Mouse (Mus musculus): Measurements from ENCODE around the gene Kdm7a. TPM values are rescaled to one million over a fixed set of nuclear protein-coding genes. Genes with fewer than 3 reads are reported as not detected.

Gene Kdm7a
- polyA plus RNA-seq, 1 experiment = 3.7 TPM

- Histone ChIP-seq H3K4me3 (ENCODE audit: control insufficient read depth, insufficient read depth, low read length) (no peak overlapping the region), H3K27ac (ENCODE audit: control insufficient read depth, insufficient read depth, low read length) (no peak overlapping the region), H3K4me1 (replicated peaks; ENCODE audit: control insufficient read depth, insufficient read depth, low read length) (no peaks in the 10 kb centered on the region), H3K27me3 (ENCODE audit: control insufficient read depth, insufficient read depth, low read length) (no peaks in the 10 kb centered on the region), H3K36me3 (ENCODE audit: control insufficient read depth, insufficient read depth, low read length) (no peaks in the 10 kb centered on the region)
- TF ChIP-seq CTCF (IDR thresholded peaks at IDR 0.05; ENCODE audit: borderline replicate concordance, control insufficient read depth, extremely low read depth, insufficient read depth, low read length, poor library complexity) (no peak), POLR2A (IDR thresholded peaks at IDR 0.05; ENCODE audit: control insufficient read depth, extremely low read depth, insufficient read depth, low read length, poor library complexity) (no peak)
- 90% methylated on average over 5 of the region's 5 CpGs for WGBS
- no peak for DNase-seq
These were observed 8.5 kb upstream of the Kdm7a start for GRCm38 (mm10) chr6:39214949-39215606.

- DNase-seq = no peak
- Histone ChIP-seq H3K27ac (ENCODE audit: control insufficient read depth, insufficient read depth, low read length) (no peak overlapping the region), H3K36me3 (ENCODE audit: control insufficient read depth, insufficient read depth, low read length) (no peaks in the 10 kb centered on the region), H3K4me1 (replicated peaks; ENCODE audit: control insufficient read depth, insufficient read depth, low read length) (peaks cover 3% of the 10 kb centered on the region; the same call in 1 of the 2 replicates), H3K4me3 (ENCODE audit: control insufficient read depth, insufficient read depth, low read length) (no peak overlapping the region), H3K27me3 (ENCODE audit: control insufficient read depth, insufficient read depth, low read length) (no peaks in the 10 kb centered on the region)
- TF ChIP-seq CTCF (IDR thresholded peaks at IDR 0.05; ENCODE audit: borderline replicate concordance, control insufficient read depth, extremely low read depth, insufficient read depth, low read length, poor library complexity) = no peak
- 95% methylated on average over 4 of the region's 4 CpGs for WGBS
These were observed 3.1 kb upstream of the Kdm7a start for GRCm38 (mm10) chr6:39209677-39210076.

GRCm38 (mm10) chr6:39208181-39208580 lies 1.6 kb upstream of the Kdm7a start:
- no peak for DNase-seq
- Histone ChIP-seq H3K4me1 (replicated peaks; ENCODE audit: control insufficient read depth, insufficient read depth, low read length) (peaks cover 3% of the 10 kb centered on the region; the same call in 1 of the 2 replicates), H3K36me3 (ENCODE audit: control insufficient read depth, insufficient read depth, low read length) (no peaks in the 10 kb centered on the region), H3K27me3 (ENCODE audit: control insufficient read depth, insufficient read depth, low read length) (no peaks in the 10 kb centered on the region), H3K4me3 (ENCODE audit: control insufficient read depth, insufficient read depth, low read length) (no peak overlapping the region), H3K27ac (ENCODE audit: control insufficient read depth, insufficient read depth, low read length) (no peak overlapping the region)
- 88% methylated on average over 4 of the region's 4 CpGs for WGBS
- TF ChIP-seq POLR2A (IDR thresholded peaks at IDR 0.05; ENCODE audit: control insufficient read depth, extremely low read depth, insufficient read depth, low read length, poor library complexity) = no peak
- TF ChIP-seq CTCF (IDR thresholded peaks at IDR 0.05; ENCODE audit: borderline replicate concordance, control insufficient read depth, extremely low read depth, insufficient read depth, low read length, poor library complexity) = no peak

- WGBS = under 1% methylated on average over 110 of the region's 121 CpGs
- peak overlapping the region; percentile 42 for H3K27ac ChIP-seq (ENCODE audit: control insufficient read depth, insufficient read depth, low read length)
- H3K4me1 ChIP-seq (replicated peaks; ENCODE audit: control insufficient read depth, insufficient read depth, low read length) = peaks cover 3% of the 10 kb centered on the region; the same call in 1 of the 2 replicates
- no peaks in the 10 kb centered on the region for H3K36me3 ChIP-seq (ENCODE audit: control insufficient read depth, insufficient read depth, low read length)
- H3K27me3 ChIP-seq (ENCODE audit: control insufficient read depth, insufficient read depth, low read length) = no peaks in the 10 kb centered on the region
- H3K4me3 ChIP-seq (ENCODE audit: control insufficient read depth, insufficient read depth, low read length) = peak overlapping the region; percentile 97
- peak; percentile 55 for DNase-seq
- TF ChIP-seq CTCF (IDR thresholded peaks at IDR 0.05; ENCODE audit: borderline replicate concordance, control insufficient read depth, extremely low read depth, insufficient read depth, low read length, poor library complexity) (peak; percentile 1; the same call in 1 of the 2 replicates), POLR2A (IDR thresholded peaks at IDR 0.05; ENCODE audit: control insufficient read depth, extremely low read depth, insufficient read depth, low read length, poor library complexity) (no peak)
These were observed 674 bp downstream of the Kdm7a start for GRCm38 (mm10) chr6:39205650-39206580.

- under 1% methylated on average over 30 of the region's 30 CpGs for WGBS
- Histone ChIP-seq H3K27ac (ENCODE audit: control insufficient read depth, insufficient read depth, low read length) (peak overlapping the region; percentile 3; the same call in 1 of the 2 replicates), H3K36me3 (ENCODE audit: control insufficient read depth, insufficient read depth, low read length) (no peaks in the 10 kb centered on the region), H3K4me3 (ENCODE audit: control insufficient read depth, insufficient read depth, low read length) (peak overlapping the region; percentile 97), H3K4me1 (replicated peaks; ENCODE audit: control insufficient read depth, insufficient read depth, low read length) (peaks cover 3% of the 10 kb centered on the region; the same call in 1 of the 2 replicates), H3K27me3 (ENCODE audit: control insufficient read depth, insufficient read depth, low read length) (no peaks in the 10 kb centered on the region)
- DNase-seq = peak; percentile 64
- TF ChIP-seq POLR2A (IDR thresholded peaks at IDR 0.05; ENCODE audit: control insufficient read depth, extremely low read depth, insufficient read depth, low read length, poor library complexity) (no peak), CTCF (IDR thresholded peaks at IDR 0.05; ENCODE audit: borderline replicate concordance, control insufficient read depth, extremely low read depth, insufficient read depth, low read length, poor library complexity) (peak; percentile 44; the same call in 1 of the 2 replicates)
These were observed 1.4 kb downstream of the Kdm7a start for GRCm38 (mm10) chr6:39205064-39205649.

GRCm38 (mm10) chr6:39204444-39204843 lies 2.1 kb downstream of the Kdm7a start:
- 69% methylated on average over 4 of the region's 4 CpGs for WGBS

More at GRCm38 (mm10) chr6:39204444-39204843, 2.1 kb downstream of the Kdm7a start:
- no peak for DNase-seq
- Histone ChIP-seq H3K27me3 (ENCODE audit: control insufficient read depth, insufficient read depth, low read length) (no peaks in the 10 kb centered on the region), H3K4me1 (replicated peaks; ENCODE audit: control insufficient read depth, insufficient read depth, low read length) (peaks cover 3% of the 10 kb centered on the region; the same call in 1 of the 2 replicates), H3K36me3 (ENCODE audit: control insufficient read depth, insufficient read depth, low read length) (no peaks in the 10 kb centered on the region), H3K4me3 (ENCODE audit: control insufficient read depth, insufficient read depth, low read length) (no peak overlapping the region), H3K27ac (ENCODE audit: control insufficient read depth, insufficient read depth, low read length) (no peak overlapping the region)
- TF ChIP-seq CTCF (IDR thresholded peaks at IDR 0.05; ENCODE audit: borderline replicate concordance, control insufficient read depth, extremely low read depth, insufficient read depth, low read length, poor library complexity) (no peak), POLR2A (IDR thresholded peaks at IDR 0.05; ENCODE audit: control insufficient read depth, extremely low read depth, insufficient read depth, low read length, poor library complexity) (no peak)
